Mouse (Mus musculus) cerebellum, postnatal 36 days (tissue): ENCODE measurements at regions not wholly inside any gene's neighbourhood (a gene's known extent, or its start where the extent isn't known, plus 50 kb on each side); places are given as distances from the start of the nearest gene placed in this dataset.

Experiments used
- DNase-seq, 2 experiments: peaks; one replicate each; pipeline ENCODE4 v3.0.0; 2021 to 2022; ENCODE audit warnings: mixed read lengths in 2 of 2

DNA sequence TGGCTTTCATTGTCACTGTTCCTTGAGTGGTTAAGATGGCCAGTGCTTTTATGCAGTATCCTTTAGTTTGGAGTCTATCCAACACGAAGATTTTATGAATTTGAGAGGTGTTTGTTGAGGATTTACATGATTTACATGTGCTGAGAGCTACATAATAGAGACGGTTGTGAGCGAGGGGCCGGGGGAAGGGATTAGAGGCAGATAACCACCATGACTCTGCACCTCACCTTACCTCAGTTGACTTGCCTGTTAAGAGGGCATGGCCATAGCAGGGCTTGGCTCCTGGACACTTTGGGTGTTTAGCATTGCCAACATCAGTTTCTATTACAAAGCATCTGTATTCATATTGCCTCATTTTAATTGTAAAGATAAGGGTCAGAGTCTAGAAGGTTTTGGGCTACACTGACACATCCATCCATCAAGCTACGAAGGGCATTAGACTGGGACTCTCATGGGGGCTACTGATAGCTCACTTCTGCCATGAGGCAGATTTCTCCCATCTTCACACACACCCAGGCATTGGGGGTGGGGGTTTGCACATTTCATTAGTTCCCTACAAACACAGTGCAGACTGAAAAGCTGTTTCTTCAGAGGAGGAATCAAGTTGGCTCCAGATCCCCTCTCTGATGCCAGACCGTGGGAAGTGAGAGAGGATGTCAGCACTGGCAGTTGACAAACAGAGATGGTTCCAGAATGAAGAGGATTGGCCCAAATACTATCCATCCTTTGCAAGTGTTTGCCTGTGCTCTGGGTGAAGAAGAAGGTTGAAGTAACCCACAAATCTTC is 139.9 kb downstream of the Gm11011 start:
- DNase-seq: no peak

DNA sequence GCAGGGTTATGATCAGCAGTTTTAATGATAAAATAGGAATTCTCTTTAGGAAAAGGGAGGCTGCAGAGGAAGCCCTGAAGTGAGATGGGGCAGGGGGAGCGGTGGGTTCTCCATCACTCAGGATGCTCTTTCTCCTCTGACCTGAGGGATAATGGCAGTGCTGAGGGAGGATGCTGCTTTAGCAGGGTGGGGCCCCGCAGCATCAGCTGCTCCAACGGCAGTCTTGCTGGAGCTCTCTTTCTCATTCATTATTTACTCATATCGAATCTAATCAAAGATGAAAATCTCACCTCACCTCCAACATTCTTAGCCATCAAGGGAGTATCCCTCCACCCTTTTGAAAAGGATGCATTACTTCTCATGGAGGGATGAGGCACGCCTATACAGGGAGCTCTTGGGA is 141.7 kb downstream of the Gm11011 start:
- no peak for DNase-seq

DNA sequence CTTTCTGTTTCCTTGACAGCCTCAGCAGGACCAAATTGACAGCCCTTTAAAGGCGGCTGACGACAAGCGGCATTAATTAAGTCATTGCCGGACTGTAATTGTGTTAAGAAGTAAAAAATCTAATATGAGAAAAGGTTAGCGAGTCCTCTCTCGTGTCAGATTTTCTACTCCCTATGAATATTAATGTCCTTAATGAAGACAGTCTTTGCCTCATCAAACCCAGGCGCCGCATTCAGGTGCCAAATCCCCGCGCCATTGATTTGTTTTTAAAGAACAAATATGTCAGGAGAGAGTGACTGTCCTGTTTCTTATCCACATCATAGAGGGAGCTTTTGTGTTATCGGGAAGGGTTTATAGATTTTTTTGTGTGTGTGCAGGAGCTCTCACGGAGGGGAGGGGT is 142.2 kb downstream of the Gm11011 start:
- DNase-seq: no peak

DNA sequence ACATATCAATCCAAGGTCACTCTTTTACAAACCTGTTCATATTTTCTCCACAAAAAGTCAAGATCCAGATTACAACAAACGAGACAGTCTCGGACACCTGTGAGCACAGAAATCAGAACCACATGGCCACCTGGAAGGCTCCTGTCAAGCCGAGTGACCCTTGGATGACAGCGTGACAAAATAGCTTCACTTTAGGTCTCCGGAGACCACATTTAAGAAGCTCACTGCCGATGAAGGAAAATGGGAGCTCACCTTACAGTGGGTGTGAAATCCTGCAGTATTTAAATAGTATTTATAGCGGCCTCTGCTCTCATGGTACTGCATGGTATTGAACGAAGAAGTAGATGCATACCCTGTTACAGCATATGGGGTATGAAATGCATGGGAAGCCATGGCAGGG is 144.3 kb downstream of the Gm11011 start:
- DNase-seq: no peak

DNA sequence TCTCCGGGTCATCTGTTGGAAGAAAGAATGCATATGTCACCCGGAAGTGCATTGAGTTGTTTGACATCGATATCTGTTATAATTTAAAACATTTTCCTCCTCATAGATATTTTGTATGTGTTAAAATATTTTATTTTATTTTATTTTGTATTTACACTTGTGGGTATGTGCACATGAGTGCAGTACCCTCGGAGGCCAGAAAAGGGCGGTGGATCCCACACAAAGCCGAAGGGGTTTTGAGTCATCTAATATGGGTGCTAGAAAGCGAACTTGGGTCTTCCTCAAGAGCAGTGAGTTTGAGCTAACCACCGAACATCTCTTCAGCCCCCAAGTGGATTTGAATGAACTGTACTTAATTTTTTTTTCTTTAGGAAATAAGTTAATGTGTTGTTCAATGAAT is 156.0 kb downstream of the Gm11011 start:
- DNase-seq: no peak

DNA sequence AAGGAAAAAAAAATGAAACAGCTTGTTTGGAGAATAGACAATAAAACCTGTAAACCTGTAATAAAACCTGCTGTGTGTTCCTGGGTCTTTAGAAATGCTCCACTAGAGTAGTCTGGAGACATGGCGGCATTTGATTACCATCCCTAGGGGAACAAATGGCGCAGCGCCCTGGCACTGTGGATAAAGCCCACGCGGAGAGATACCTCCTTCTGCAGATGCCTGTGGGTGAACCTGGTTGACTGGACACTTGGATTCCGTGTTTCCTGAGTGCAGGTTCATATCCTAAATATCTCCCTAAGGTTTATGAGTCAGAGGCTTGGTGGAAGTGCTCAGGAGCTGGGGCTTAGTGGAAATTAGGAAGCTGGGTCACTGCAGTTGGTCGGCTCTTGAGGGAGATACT is 158.1 kb downstream of the Gm11011 start:
- no peak for DNase-seq

DNA sequence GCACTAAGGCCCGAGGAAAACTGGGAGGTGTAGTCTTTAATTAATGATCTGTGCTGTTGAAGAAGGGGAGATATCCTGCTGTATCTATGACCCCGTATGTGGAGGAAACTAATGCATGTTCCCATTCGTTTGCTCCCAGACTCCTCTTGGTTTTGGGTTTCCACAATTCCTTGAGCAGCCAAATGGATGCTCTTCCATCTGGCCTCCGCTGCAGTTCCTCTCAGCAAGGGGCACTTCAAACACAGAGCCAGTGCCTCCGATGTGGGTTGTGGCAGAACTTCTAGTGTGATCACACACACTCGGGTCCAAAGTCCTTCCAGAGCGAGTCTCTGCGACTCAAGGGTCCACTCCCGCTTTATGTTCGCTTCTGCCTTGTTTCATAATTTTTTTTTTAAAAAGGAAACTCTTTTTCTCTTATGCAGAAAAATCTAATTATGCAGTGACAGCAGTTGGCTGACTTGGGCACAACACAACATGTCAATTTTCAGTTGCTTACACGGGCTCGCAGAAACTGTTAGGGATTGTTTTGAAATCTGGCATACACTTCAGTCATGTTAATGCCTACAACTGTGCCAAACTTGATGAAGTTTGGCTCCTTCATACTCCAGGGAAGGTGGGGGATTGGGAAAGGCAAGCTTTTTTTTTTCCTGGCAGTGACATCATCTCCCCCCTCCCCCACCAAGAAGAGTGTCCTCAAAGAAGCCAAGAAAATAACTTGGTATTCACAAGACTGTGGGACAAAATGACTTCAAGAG is 163.2 kb downstream of the Gm11011 start:
- DNase-seq: no peak

DNA sequence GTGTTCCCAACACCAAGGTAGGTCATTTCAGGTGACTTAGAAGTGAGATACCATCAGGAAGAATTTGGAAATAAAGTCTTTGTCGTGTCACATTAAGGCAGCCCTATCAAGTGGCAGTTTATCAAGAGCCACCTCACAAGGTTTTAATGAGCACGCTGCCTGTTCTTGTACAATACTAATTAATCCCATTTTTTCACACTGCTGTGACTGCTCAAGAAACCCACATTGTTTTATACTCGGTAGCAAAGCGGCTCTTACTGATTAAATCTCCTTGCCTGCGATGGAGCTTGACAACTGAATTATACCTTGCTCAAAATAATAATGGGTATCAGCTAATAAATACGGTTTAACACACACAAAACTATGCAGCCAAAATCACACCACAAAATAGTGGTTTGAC is 175.2 kb downstream of the Gm11011 start:
- no peak for DNase-seq

DNA sequence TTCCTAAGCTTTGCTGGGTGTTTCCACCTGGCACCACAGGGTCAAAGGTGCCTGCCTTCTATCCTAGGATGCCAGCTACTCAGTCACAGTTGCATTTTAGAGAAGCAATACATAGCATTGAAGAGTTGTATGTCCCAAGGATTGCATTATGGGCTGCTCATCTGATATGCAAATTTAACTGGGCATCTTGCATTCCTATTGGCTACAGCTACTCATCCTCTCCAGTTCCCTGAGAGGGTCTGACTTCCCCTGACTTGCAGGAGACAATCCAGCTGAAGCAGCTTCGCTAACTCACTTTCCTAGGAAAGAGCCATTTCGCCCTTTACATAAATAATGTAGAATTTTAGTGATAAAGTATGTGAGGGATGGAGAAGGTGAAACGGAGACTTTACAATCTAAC is 177.5 kb downstream of the Gm11011 start:
- no peak for DNase-seq

DNA sequence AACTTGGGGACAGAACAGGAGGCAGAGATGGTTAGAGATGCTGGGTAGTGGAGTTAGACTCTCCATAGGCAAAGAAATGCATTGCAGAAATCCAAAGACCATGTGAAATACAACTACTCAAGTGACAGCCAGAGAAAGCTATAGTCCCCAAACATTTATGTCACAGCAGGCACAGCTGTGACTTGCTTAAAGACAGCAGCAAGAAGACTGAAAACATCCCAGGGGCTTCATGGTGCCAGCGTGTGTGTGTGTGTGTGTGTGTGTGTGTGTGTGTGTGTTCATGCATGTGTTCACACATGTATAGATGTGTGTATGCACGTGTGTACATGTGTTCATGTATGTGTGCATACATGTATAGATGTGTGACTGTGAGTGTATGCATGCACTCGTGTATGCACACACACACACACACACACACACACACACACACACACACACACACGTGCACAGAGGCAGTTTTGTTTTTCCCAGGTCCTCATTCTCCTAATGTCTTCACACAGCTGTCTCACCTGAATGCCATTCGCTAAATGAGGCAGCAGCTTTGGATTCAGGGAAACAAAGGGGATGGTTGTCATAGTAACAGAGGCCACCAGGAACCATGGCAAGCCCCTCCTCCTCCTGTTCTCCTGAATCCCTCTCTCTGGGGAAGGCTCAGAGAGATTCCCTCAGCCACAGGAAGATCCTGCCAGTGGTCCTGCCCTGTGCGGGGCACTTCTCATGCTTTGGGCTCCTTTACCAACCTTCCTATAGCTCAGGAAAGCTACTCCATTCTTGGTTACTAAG is 182.4 kb downstream of the Gm11011 start:
- DNase-seq: no peak

DNA sequence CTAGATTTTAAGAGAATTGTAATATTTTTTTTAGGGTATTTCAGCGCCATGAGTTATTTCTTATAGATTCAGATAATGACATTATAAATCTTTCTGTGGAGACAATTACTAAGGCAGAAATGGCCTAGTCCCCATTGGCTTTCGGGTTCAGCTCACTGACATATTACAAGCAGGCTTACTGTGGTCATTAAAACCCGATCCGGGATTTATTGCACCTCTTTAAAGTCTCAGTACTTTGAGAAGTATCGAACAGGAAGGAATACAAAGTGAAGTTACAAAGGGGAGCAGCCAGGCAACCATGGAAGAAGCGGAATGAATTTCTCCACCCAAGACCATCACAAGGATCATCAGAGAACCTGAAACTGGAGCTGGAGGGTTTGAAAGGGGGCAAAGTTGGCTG is 189.8 kb downstream of the Gm11011 start:
- DNase-seq: no peak

DNA sequence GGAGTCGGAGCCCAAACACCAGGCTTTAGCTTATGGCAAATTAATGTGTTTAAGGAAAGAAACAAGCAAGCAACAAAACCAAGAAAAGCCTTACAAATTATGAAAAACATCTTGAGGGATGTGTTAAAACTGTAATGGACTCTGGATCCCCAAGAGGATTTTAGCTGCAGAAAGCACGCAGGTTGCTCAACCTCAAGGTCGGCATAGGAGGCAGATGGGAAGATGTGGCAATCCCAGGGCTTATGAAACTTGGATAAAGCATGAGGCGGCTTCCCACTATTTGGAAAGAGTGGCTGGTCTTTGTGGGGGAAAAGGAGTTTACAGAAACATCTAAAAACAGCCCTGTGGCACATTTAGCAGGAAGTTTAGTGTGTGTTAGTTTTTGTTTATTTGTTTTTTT is 190.5 kb downstream of the Gm11011 start:
- no peak for DNase-seq

DNA sequence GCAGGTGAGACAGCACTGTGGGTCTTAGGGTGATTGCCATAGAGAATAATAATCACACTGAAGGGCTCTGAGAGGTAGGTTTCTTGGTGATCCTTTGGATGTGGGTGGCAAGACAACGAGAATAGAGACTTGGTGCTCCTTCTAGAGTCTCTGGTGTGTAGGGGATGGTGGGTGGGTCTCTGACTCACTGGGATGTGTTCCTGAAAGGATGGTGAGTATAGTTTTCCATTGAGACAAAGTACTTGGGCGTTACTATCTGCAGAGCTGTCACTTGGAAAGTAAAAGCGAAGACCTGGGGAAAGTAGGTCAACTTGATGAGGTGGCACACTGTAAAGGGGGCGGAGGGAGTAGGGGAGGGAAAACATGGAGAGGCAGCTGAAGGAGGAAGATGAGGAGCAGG is 191.3 kb downstream of the Gm11011 start:
- DNase-seq: no peak

DNA sequence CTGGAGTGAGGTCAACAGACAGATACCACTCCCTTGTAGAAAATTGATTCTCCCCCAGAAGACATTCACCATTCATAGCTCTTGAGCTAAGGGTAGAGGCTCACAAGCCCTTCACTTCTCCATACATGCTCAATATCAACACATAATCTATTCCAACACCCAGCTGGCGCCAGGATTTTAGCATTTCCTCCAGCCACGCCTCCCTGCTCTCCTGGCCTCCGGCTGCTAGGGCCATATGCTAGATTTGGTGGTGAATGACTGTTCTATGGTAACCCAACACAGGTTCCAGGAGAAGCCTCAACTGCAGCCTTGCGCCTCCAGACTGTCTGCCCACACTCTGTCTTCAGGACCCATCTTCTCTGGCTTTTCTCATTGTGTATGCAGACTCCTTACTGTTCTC is 197.9 kb downstream of the Gm11011 start:
- no peak for DNase-seq

DNA sequence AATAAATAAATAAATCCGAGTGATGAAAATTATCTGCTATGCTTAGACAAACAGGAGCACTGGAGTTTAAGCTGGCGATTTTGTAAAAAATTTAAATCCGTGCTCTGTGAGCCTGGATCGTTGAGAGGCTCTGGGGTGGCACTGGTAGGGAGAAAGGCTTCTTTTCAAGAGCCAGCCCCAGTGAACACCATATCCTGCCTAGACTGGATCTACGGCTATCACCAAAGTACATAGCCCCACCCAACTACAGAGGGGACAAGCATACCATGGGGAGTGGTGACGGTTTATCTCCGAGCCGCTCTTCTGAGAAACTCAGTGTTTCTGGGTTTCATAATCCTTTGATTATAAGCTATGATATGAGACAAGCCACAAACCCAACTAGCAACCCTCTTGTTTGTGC is 199.0 kb downstream of the Gm11011 start:
- DNase-seq: no peak

DNA sequence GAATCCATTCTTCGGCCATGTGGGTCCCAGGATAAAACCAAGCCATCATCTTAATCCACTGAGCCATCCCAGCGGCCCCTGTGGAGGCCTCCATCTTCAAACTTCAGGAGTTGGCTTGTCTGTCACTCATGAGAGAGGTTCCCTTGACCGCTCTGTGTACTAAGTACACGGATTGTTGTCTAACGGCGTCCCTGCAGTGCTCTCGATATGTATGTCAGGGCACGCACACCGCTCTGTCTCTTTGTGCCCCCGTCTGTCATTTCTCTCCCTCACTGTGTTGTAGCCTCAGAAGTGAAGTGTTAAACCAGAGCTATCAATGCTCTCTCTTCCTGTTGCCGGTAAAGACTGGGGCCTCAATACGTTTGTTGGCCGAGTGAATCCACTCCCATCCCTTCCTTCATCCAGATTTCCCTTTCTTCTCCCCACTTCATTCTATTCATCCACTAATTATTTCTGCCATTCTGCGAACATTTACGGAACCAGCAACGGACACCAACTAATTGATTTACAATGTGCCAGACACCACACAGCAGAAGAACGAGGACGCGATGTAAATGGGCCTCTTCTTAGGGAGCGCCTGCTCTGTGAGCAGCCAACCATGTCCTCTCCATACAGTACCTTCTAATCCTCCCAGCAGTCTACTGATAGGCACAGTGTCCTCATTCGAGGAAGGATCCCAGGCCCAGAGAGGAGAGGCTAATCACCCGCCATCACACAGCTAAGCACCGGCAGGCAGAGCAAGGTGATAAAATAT is 199.6 kb downstream of the Gm11011 start:
- DNase-seq: no peak

DNA sequence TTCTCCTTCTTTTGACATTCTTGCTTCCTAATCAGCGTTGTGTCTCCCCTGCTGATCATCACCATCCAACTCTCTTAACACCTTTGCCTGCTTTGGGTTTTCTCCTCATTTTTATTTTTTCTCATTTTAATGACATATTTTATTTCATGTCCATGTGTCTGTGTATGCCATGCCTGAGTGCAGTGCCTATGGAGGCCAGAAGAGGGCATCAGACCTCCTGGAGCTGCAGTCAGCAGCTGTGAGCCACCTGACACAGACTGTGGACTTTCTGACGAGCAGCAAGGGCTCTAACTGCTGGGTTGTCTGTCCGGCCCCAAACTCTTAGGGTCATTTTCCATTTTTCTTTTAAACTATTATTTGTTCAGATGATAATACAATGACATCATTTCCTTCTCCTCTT is 203.8 kb downstream of the Gm11011 start:
- no peak for DNase-seq

DNA sequence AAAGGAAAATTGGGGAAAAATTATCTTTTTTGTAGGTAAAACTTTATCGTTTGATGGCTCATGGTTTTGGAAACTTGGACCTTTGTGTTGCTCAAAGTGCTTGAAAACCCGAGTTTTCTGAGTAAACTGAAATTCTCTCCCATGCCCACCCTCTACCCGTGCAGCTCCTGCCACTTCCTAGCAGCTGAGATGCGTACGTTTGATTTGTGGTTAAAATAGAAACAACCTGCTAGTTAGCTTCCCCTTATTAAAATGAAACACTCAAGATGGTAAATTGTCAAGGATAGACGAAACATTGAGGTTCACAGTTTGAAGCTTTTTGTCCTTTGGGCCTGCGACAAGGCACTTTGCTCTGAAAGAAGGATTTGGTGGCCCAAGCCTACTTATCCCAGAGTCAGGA is 214.5 kb downstream of the Gm11011 start:
- no peak for DNase-seq

DNA sequence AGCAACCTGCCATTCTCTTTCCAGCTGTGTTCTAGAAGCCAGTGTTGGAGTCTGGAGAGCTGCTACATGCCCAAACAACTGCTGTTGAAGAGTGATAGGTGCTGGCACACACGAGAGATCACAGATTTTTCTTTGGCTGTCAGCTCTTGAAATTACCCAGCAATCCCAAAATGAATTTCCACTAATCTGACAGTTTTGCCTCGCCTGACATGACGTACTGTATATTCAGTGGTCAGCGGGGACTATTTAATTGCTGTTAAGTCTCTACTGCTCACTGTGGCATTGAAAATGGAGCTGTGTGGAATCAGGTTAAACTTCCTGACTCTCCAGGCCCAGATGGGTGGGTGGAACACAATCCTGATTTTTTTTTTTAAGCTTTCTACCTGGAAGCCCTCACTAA is 222.5 kb downstream of the Gm11011 start:
- DNase-seq: no peak

DNA sequence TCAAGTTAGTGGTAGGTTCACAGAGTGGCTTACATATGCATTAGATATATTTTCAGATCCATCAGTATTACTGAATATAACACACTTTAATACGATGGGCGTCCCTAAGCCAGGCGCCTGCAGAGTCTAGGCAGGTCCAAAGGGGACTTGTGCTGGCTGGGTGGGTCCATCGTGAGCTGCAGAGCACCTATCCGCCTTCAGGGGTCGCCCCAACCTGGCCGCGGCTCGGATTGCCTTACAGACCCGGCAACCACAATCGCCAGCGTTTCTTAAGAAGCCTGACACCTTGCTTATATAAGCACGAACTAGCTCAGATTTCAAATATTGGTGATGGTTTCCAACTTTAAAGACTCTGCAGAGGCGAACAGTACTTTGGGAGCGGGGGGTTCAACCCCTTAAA is 227.3 kb downstream of the Gm11011 start:
- DNase-seq: peak in 1 of 2 experiments; percentile 4

DNA sequence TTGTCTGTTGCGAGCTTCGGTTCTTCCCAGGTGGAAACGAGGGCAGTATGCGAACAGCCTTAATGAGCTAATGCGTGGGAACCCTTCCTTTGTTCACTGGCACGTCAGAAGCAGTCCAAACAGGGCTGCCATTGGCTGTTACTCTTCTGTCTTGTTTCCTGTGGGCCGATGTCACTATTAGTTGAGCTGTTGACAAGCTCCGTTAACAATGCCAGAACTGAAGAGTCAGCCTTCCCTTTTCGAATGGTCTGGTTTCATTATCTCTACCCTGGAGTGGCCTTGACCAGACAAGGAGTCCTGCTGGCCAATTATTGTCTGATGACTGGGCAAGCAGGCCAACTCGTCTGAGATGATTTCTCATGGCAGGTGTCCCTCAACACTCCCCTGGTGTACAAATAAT is 230.1 kb downstream of the Gm11011 start:
- no peak for DNase-seq

DNA sequence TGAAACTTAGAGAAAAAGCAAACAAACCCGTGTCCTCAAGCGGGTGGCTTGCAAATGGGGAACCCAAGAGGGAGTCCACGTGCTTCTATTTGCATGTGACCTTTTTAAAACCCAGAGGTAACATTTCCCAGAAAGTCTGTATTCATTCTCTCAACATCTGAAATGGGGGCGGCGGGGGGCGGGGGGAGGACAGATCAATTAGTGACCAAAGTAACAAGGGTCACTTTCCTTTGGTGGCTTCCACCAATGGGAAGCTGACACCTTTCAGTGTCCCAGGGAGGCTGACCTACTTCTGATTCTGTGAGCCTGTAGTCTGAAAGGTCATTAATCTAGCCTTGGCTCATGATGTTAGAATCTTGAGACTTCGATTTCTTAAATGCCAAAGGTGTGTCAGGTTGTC is 236.0 kb downstream of the Gm11011 start:
- DNase-seq: no peak

DNA sequence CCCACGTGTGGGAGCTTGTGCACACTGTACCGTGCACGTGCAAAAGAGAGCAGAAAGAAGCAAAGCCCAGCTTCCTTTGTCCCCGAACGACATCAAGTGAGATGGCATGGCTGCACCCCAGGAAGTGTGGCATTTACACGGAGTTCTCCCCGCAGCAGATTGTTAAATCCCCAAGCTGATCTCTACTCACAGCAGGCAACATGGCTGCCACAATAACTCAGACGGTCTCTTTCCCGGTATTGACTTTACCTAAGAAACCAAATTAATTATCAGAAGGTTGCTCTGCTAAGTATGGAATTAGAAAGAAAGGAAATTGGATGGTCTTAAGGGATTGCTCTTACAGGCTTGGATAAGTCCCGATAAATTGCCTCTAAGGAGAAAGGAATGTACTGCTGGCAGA is 241.4 kb downstream of the Gm11011 start:
- no peak for DNase-seq
